Mouse (Mus musculus) cerebellum, adult 11 months (tissue): ENCODE results near the gene Fbxo47.

Experiments used
- DNase-seq: peaks from one replicate; pipeline ENCODE4 v3.0.0; 2022

The Fbxo47 gene

GRCm38 (mm10) chr11:97883918-97884600 is at the start of gene Fbxo47:
TSS of gene Fbxo47 (minus strand) at chr11:97884154.
- peak; percentile 98 for DNase-seq

- no peak for DNase-seq
Measured at GRCm38 (mm10) chr11:97933553-97933952, 49.6 kb upstream of the Fbxo47 start.

- DNase-seq, result no peak
Measured at GRCm38 (mm10) chr11:97928905-97929304, 45.0 kb upstream of the Fbxo47 start.

- no peak for DNase-seq
Measured at GRCm38 (mm10) chr11:97924217-97924616, 40.3 kb upstream of the Fbxo47 start.

- no peak for DNase-seq
Measured at GRCm38 (mm10) chr11:97923639-97924038, 39.7 kb upstream of the Fbxo47 start.

- DNase-seq, result no peak
Measured at GRCm38 (mm10) chr11:97915974-97916503, 32.1 kb upstream of the Fbxo47 start.

GRCm38 (mm10) chr11:97915471-97915870 is 31.5 kb upstream of the Fbxo47 start:
- no peak for DNase-seq

GRCm38 (mm10) chr11:97913111-97913510 is 29.2 kb upstream of the Fbxo47 start:
- no peak for DNase-seq

GRCm38 (mm10) chr11:97908634-97909348 is 24.8 kb upstream of the Fbxo47 start:
- no peak for DNase-seq

- DNase-seq, result no peak
Measured at GRCm38 (mm10) chr11:97907935-97908334, 24.0 kb upstream of the Fbxo47 start.

- DNase-seq, result no peak
Measured at GRCm38 (mm10) chr11:97906905-97907304, 23.0 kb upstream of the Fbxo47 start.

- no peak for DNase-seq
Measured at GRCm38 (mm10) chr11:97905941-97906340, 22.0 kb upstream of the Fbxo47 start.

GRCm38 (mm10) chr11:97905540-97905939 is 21.6 kb upstream of the Fbxo47 start:
- DNase-seq, result no peak

GRCm38 (mm10) chr11:97904801-97905200 is 20.8 kb upstream of the Fbxo47 start:
- no peak for DNase-seq

GRCm38 (mm10) chr11:97901806-97902205 is 17.9 kb upstream of the Fbxo47 start:
- DNase-seq, result no peak

- DNase-seq, result peak; percentile 83
Measured at GRCm38 (mm10) chr11:97899822-97900221, 15.9 kb upstream of the Fbxo47 start.

GRCm38 (mm10) chr11:97897568-97898185 is 13.7 kb upstream of the Fbxo47 start:
- no peak for DNase-seq

- DNase-seq, result no peak
Measured at GRCm38 (mm10) chr11:97896655-97897054, 12.7 kb upstream of the Fbxo47 start.

- DNase-seq, result no peak
Measured at GRCm38 (mm10) chr11:97891821-97892220, 7.9 kb upstream of the Fbxo47 start.

GRCm38 (mm10) chr11:97885296-97885915 is 1.5 kb upstream of the Fbxo47 start:
- DNase-seq, result no peak

GRCm38 (mm10) chr11:97884601-97885185 is 739 bp upstream of the Fbxo47 start:
- no peak for DNase-seq

- DNase-seq, result peak; percentile 72
Measured at GRCm38 (mm10) chr11:97883542-97883917, 424 bp downstream of the Fbxo47 start.

- no peak for DNase-seq
Measured at GRCm38 (mm10) chr11:97880362-97880761, 3.6 kb downstream of the Fbxo47 start.
